Mouse (Mus musculus) MEL (cell line): ENCODE measurements around the gene Ptcd2. TPM values are rescaled to one million over a fixed set of nuclear protein-coding genes. Genes with fewer than 3 reads are reported as not detected.

Experiments
- DNase-seq: peaks from one replicate; pipeline ENCODE4 v3.0.0; 2011; ENCODE audit warnings: low read depth, low spot score
- H3K27ac ChIP-seq: 2 replicates; pipeline ENCODE4 v1.5.1; 2012; ENCODE audit warnings: low read depth, mild to moderate bottlenecking, control low read depth, low read length, moderate library complexity; ENCODE audit not compliant: control insufficient read depth
- H3K27me3 ChIP-seq, 2 experiments: fragments of 150-350 bp in 1 of 2; sonication (generic) in 1 of 2; 2 replicates each; pipeline ENCODE4 v1.6.1; 2012; ENCODE audit warnings: low read length in 2 of 2, mild to moderate bottlenecking in 2 of 2, improper control_type of control experiment in 1 of 2, moderate library complexity in 1 of 2; ENCODE audit not compliant: insufficient read depth in 2 of 2, control insufficient read depth in 1 of 2
- H3K36me3 ChIP-seq, 2 experiments: 2 replicates each; pipeline ENCODE4 v1.6.1; 2012 to 2014; ENCODE audit warnings: low read length in 2 of 2, improper control_type of control experiment in 1 of 2, inconsistent platforms in 1 of 2, mild to moderate bottlenecking in 1 of 2; ENCODE audit not compliant: insufficient read depth in 2 of 2, control insufficient read depth in 1 of 2
- H3K4me1 ChIP-seq, 2 experiments: fragments of 150-350 bp in 1 of 2; sonication (generic) in 1 of 2; 2 replicates each; pipeline ENCODE4 v1.6.1; 2012; ENCODE audit warnings: low read length in 2 of 2, improper control_type of control experiment in 1 of 2, mild to moderate bottlenecking in 1 of 2; ENCODE audit not compliant: insufficient read depth in 2 of 2, control insufficient read depth in 1 of 2
- H3K4me3 ChIP-seq, 2 experiments: fragments of 150-350 bp in 1 of 2; sonication (generic) in 1 of 2; 2 replicates each; pipeline ENCODE4 v1.5.1; 2012; ENCODE audit warnings: low read depth in 2 of 2, low read length in 2 of 2, mild to moderate bottlenecking in 2 of 2, moderate library complexity in 2 of 2, control low read depth in 1 of 2, improper control_type of control experiment in 1 of 2; ENCODE audit not compliant: control insufficient read depth in 1 of 2, insufficient read depth in 1 of 2
- H3K79me2 ChIP-seq: 2 replicates; pipeline ENCODE4 v1.6.1; 2012; ENCODE audit warnings: mild to moderate bottlenecking, low read length, moderate library complexity; ENCODE audit not compliant: control insufficient read depth, poor library complexity, insufficient read depth
- H3K9ac ChIP-seq: 2 replicates; pipeline ENCODE4 v1.6.1; 2012; ENCODE audit warnings: low read depth, mild to moderate bottlenecking, control low read depth, low read length, moderate library complexity; ENCODE audit not compliant: control insufficient read depth, poor library complexity, severe bottlenecking
- H3K9me3 ChIP-seq: fragments of 150-350 bp; sonication (generic); replicated peaks from 2 replicates; pipeline ENCODE4 v1.6.1; 2012; ENCODE audit warnings: mild to moderate bottlenecking, low read length, improper control_type of control experiment, moderate library complexity; ENCODE audit not compliant: insufficient read depth
- BHLHE40 ChIP-seq: IDR thresholded peaks from 2 replicates; pipeline ENCODE4 v1.6.1; 2012; ENCODE audit warnings: low read depth, mild to moderate bottlenecking, inconsistent platforms, low read length, improper control_type of control experiment, borderline replicate concordance
- CHD1 ChIP-seq: IDR thresholded peaks from 2 replicates; pipeline ENCODE4 v1.6.1; 2012; ENCODE audit warnings: low read depth, mild to moderate bottlenecking, inconsistent platforms, low read length, improper control_type of control experiment
- CHD2 ChIP-seq: IDR thresholded peaks from 2 replicates; pipeline ENCODE4 v1.6.1; 2011; ENCODE audit warnings: low read length, improper control_type of control experiment
- ELF1 ChIP-seq: IDR thresholded peaks from 2 replicates; pipeline ENCODE4 v1.6.1; 2014; ENCODE audit warnings: low read depth, mild to moderate bottlenecking, inconsistent platforms, low read length, improper control_type of control experiment, moderate library complexity
- EP300 ChIP-seq, 2 experiments: IDR thresholded peaks; 2 replicates each; pipeline ENCODE4 v1.6.1; 2011; ENCODE audit warnings: improper control_type of control experiment in 2 of 2, low read length in 2 of 2, low read depth in 1 of 2, mild to moderate bottlenecking in 1 of 2
- ETS1 ChIP-seq: IDR thresholded peaks from 2 replicates; pipeline ENCODE4 v1.6.1; 2012; ENCODE audit warnings: low read depth, mild to moderate bottlenecking, inconsistent platforms, low read length, improper control_type of control experiment, moderate library complexity
- GABPA ChIP-seq: IDR thresholded peaks from 2 replicates; pipeline ENCODE4 v1.6.1; 2012; ENCODE audit warnings: low read depth, mild to moderate bottlenecking, inconsistent platforms, low read length, improper control_type of control experiment, moderate library complexity
- GATA1 ChIP-seq: IDR thresholded peaks from 2 replicates; pipeline ENCODE4 v1.6.1; 2011; ENCODE audit warnings: low read depth, low read length, improper control_type of control experiment
- HCFC1 ChIP-seq: IDR thresholded peaks from 2 replicates; pipeline ENCODE4 v1.6.1; 2012; ENCODE audit warnings: low read depth, mild to moderate bottlenecking, inconsistent platforms, low read length, improper control_type of control experiment, moderate library complexity
- KAT2A ChIP-seq: conservative IDR thresholded peaks from 2 replicates; pipeline ENCODE4 v1.6.1; 2012; ENCODE audit warnings: low read depth, low read length, improper control_type of control experiment, inconsistent platforms
- MAFK ChIP-seq: IDR thresholded peaks from 2 replicates; pipeline ENCODE4 v1.6.1; 2011; ENCODE audit warnings: low read depth, mild to moderate bottlenecking, low read length, improper control_type of control experiment, borderline replicate concordance
- MAX ChIP-seq: IDR thresholded peaks from 2 replicates; pipeline ENCODE4 v1.6.1; 2011; ENCODE audit warnings: low read length, improper control_type of control experiment
- MAZ ChIP-seq: IDR thresholded peaks from 2 replicates; pipeline ENCODE4 v1.6.1; 2012; ENCODE audit warnings: low read depth, mild to moderate bottlenecking, inconsistent platforms, low read length, improper control_type of control experiment
- MEF2A ChIP-seq: IDR thresholded peaks from 2 replicates; pipeline ENCODE4 v1.6.1; 2014; ENCODE audit warnings: low read depth, mild to moderate bottlenecking, inconsistent platforms, low read length, improper control_type of control experiment; ENCODE audit not compliant: poor library complexity, insufficient replicate concordance, severe bottlenecking; ENCODE audit errors: extremely low read depth
- MXI1 ChIP-seq: IDR thresholded peaks from 2 replicates; pipeline ENCODE4 v1.6.1; 2011; ENCODE audit warnings: mild to moderate bottlenecking, low read depth, low read length, improper control_type of control experiment
- MYC ChIP-seq: IDR thresholded peaks from 2 replicates; pipeline ENCODE4 v1.6.1; 2011; ENCODE audit warnings: low read depth, mild to moderate bottlenecking, low read length, improper control_type of control experiment, moderate library complexity
- NELFE ChIP-seq: IDR thresholded peaks from 2 replicates; pipeline ENCODE4 v1.6.1; 2011; ENCODE audit warnings: low read depth, low read length, improper control_type of control experiment
- NRF1 ChIP-seq: IDR thresholded peaks from 2 replicates; pipeline ENCODE4 v1.6.1; 2014; ENCODE audit warnings: low read depth, mild to moderate bottlenecking, inconsistent platforms, low read length, improper control_type of control experiment, moderate library complexity; ENCODE audit not compliant: poor library complexity, insufficient read depth, severe bottlenecking
- POLR2A ChIP-seq, 2 experiments: IDR thresholded peaks; 2 replicates each; pipeline ENCODE4 v1.6.1; 2011 to 2012; ENCODE audit warnings: low read length in 2 of 2, mild to moderate bottlenecking in 2 of 2, control low read depth in 1 of 2, improper control_type of control experiment in 1 of 2, low read depth in 1 of 2, moderate library complexity in 1 of 2; ENCODE audit not compliant: control insufficient read depth in 1 of 2, insufficient read depth in 1 of 2, poor library complexity in 1 of 2
- POLR2AphosphoS2 ChIP-seq: IDR thresholded peaks from 2 replicates; pipeline ENCODE4 v1.6.1; 2011; ENCODE audit warnings: low read length, improper control_type of control experiment
- POLR2AphosphoS5 ChIP-seq: IDR thresholded peaks from 2 replicates; pipeline ENCODE4 v1.6.1; 2012; ENCODE audit warnings: low read depth, borderline replicate concordance, mild to moderate bottlenecking, inconsistent platforms, low read length, moderate library complexity, mixed read lengths
- RAD21 ChIP-seq: IDR thresholded peaks from 2 replicates; pipeline ENCODE4 v1.6.1; 2011; ENCODE audit warnings: mild to moderate bottlenecking, low read depth, low read length, improper control_type of control experiment
- RCOR1 ChIP-seq: IDR thresholded peaks from 2 replicates; pipeline ENCODE4 v1.6.1; 2012; ENCODE audit warnings: low read depth, mild to moderate bottlenecking, inconsistent platforms, low read length, improper control_type of control experiment
- SIN3A ChIP-seq: IDR thresholded peaks from 2 replicates; pipeline ENCODE4 v1.6.1; 2012; ENCODE audit warnings: low read length, improper control_type of control experiment, inconsistent platforms
- SMC3 ChIP-seq: IDR thresholded peaks from 2 replicates; pipeline ENCODE4 v1.6.1; 2011; ENCODE audit warnings: low read depth, low read length, improper control_type of control experiment
- TAL1 ChIP-seq: IDR thresholded peaks from 2 replicates; pipeline ENCODE4 v1.6.1; 2012; ENCODE audit warnings: mild to moderate bottlenecking, inconsistent platforms, low read length, moderate library complexity, mixed read lengths
- TBP ChIP-seq: IDR thresholded peaks from 2 replicates; pipeline ENCODE4 v1.8.0; 2011; ENCODE audit warnings: low read depth, low read length, improper control_type of control experiment
- TCF12 ChIP-seq: IDR thresholded peaks from 2 replicates; pipeline ENCODE4 v1.6.1; 2014; ENCODE audit warnings: low read depth, mild to moderate bottlenecking, inconsistent platforms, low read length, improper control_type of control experiment, moderate library complexity
- UBTF ChIP-seq: IDR thresholded peaks from 2 replicates; pipeline ENCODE4 v1.6.1; 2012; ENCODE audit warnings: low read depth, mild to moderate bottlenecking, inconsistent platforms, low read length, improper control_type of control experiment, moderate library complexity, borderline replicate concordance; ENCODE audit not compliant: insufficient read depth
- USF1 ChIP-seq: IDR thresholded peaks from 2 replicates; pipeline ENCODE4 v1.6.1; 2014; ENCODE audit warnings: low read depth, mild to moderate bottlenecking, inconsistent platforms, low read length, improper control_type of control experiment, moderate library complexity
- USF2 ChIP-seq, 2 experiments: IDR thresholded peaks; 2 replicates each; pipeline ENCODE4 v1.6.1; 2011 to 2012; ENCODE audit warnings: improper control_type of control experiment in 2 of 2, low read length in 2 of 2, borderline replicate concordance in 1 of 2, inconsistent platforms in 1 of 2, low read depth in 1 of 2, mild to moderate bottlenecking in 1 of 2; ENCODE audit not compliant: insufficient read depth in 1 of 2
- ZMIZ1 ChIP-seq: IDR thresholded peaks from 2 replicates; pipeline ENCODE4 v1.6.1; 2012; ENCODE audit warnings: low read depth, mild to moderate bottlenecking, inconsistent platforms, low read length, improper control_type of control experiment, moderate library complexity
- ZNF384 ChIP-seq: IDR thresholded peaks from 2 replicates; pipeline ENCODE4 v1.6.1; 2012; ENCODE audit warnings: low read depth, mild to moderate bottlenecking, inconsistent platforms, low read length, improper control_type of control experiment
- polyA plus RNA-seq, 2 experiments: library from polyadenylated mRNA; stranded (reverse) in 1 of 2; unstranded in 1 of 2; fragments of >175 nt in 1 of 2; fragments of >200 nt in 1 of 2; gene quantifications; 2 replicates each; pipeline versions ENCODE4 v1.2.1 to v1.2.4; 2012; ENCODE audit warnings: low replicate concordance in 2 of 2, low read depth in 1 of 2; ENCODE audit not compliant: insufficient read length in 2 of 2, insufficient read depth in 1 of 2, missing spikeins in 1 of 2
- total RNA-seq: library from RNA; depleted of rRNA; stranded (reverse); fragments of 300-350 nt; gene quantifications from 2 replicates; pipeline ENCODE4 v1.2.3, GENCODE M21; 2012; rRNA removed

Ptcd2 gene
- 42.6 and 42.9 TPM in 2 replicates for total RNA-seq
- polyA plus RNA-seq = 10 to 100 TPM in 1 of 2 experiments, not detected in 1; 55.3 TPM

DNA sequence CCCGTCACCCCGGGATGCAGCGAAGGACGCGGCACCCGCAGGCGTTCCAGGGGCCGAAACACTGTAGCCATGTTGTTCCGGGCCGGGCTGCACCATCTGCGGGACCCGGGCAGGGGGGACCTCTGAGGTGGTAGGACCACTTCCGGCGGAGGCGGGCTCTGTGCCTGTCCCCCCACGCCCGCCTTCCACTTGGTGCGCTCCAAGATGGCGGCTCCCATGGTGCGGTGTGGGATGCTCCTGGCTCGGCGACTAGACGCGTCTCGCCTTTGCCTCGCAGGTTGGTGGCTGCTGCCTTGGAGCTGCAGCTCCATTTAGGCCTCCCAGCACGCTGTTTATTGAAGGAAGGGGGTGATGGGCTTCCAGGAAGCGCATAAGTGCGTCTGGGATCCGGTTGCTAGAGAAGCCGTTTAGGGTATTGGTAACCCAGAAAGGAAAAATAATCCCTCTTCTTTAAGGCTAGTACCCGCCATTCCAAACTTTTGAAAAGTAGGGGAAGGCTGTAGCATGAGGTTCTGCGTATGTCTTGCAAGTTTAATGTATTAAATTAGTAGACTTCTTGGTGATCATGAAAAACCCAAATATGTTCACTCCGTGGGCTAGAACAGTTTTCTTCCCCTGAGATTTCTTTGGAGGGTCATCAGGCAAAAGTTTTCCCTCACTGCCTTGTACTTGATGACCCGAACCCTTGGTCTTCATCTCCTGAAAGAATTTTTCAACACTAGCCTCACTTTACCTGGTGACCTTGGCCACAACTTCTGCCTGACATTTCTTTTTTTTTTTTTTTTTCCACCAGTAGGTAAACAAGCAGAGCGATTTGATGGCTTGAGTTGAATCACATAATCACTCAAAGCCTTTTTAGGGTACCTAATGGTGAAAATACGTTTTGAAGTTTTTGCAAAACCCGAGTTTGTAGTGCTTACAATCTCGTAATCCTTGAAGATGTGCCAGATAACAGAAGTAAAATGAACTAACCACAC, at the start of gene Ptcd2, which contains the start of gene Mrps27:
Gene Ptcd2 (minus strand): TSS at position 107 of the 977 bp plus-strand sequence.
Gene Mrps27 (plus strand): TSS at position 188 of the 977 bp plus-strand sequence.
- Histone ChIP-seq H3K79me2 (peaks cover 20% of the 10 kb centered on the region), H3K4me1 (no peaks in the 10 kb centered on the region; a peak in 1 of 4 replicates), H3K36me3 (peaks cover 0 to 9% of the 10 kb centered on the region in 2 experiments; a peak in 1 of 4 replicates), H3K9ac (peak within 1 kb of the TSS; percentile 99), H3K27me3 (no peaks in the 10 kb centered on the region), H3K27ac (peak within 1 kb of the TSS; percentile 85), H3K4me3 (peak within 1 kb of the TSS; percentile 83 to 100), H3K9me3 (no peaks in the 10 kb centered on the region)
- TF ChIP-seq POLR2AphosphoS5 (no peak), KAT2A (no peak; the same call in 1 of the 2 replicates), MAX (peak; percentile 71), MAZ (no peak; the same call in 1 of the 2 replicates), MYC (peak; percentile 75; the same call in 1 of the 2 replicates), SMC3 (no peak), CHD2 (no peak), NELFE (peak; percentile 89), TAL1 (no peak), ZMIZ1 (0 out of 2 replicates have a peak, but pooled peaks have one; percentile 40), ETS1 (peak; percentile 44; the same call in 1 of the 2 replicates), TBP (peak; percentile 84), MEF2A (no peak), BHLHE40 (no peak), SIN3A (peak; percentile 95), RCOR1 (no peak), GABPA (no peak), HCFC1 (peak; percentile 93), POLR2AphosphoS2 (peak; percentile 75; the same call in 1 of the 2 replicates), USF1 (no peak), GATA1 (peak; percentile 26; the same call in 1 of the 2 replicates), EP300 (IDR thresholded peaks at IDR 0.05; ENCODE audit: low read depth in 1 of 2, low read length in 2 of 2) (no peak; a peak in 1 of 4 replicates), ELF1 (peak; percentile 81), NRF1 (peak; percentile 38; the same call in 1 of the 2 replicates), ZNF384 (peak; percentile 73), USF2 (IDR thresholded peaks at IDR 0.05; ENCODE audit: borderline replicate concordance in 1 of 2, insufficient read depth in 1 of 2, low read depth in 1 of 2, low read length in 2 of 2) (no peak), POLR2A (IDR thresholded peaks at IDR 0.05; ENCODE audit: control insufficient read depth in 1 of 2, insufficient read depth in 1 of 2, low read depth in 1 of 2, low read length in 2 of 2, poor library complexity in 1 of 2) (peak; percentile 92 to 94), RAD21 (no peak), MXI1 (peak; percentile 96), MAFK (no peak), UBTF (no peak), CHD1 (peak; percentile 100), TCF12 (peak; percentile 81)
- peak; percentile 96 for DNase-seq
